Mouse (Mus musculus) intestine, embryonic 15.5 days (tissue): ENCODE measurements at regions not wholly inside any gene's neighbourhood (a gene's known extent, or its start where the extent isn't known, plus 50 kb on each side); places are given as distances from the start of the nearest gene placed in this dataset.
"Not testable (repeated sequence)": the region's sequence is repeated elsewhere in the genome, so short reads cannot be mapped to it uniquely, and the experiment has no call there.

Experiments used
- ATAC-seq: fragments of 200-750 bp; cut with Nextera tagmentation; 2 replicates; pipeline ENCODE4 v1.8.0; 2017; ENCODE audit warnings: moderate TSS enrichment, moderate library complexity
- H3K27ac ChIP-seq: fragments of 300-500 bp; sonication (generic); 2 replicates; pipeline ENCODE4 v1.5.1; 2015; ENCODE audit warnings: mild to moderate bottlenecking, inconsistent platforms
- H3K27me3 ChIP-seq: fragments of 300-500 bp; sonication (generic); replicated peaks from 2 replicates; pipeline ENCODE4 v1.6.1; 2015; ENCODE audit warnings: inconsistent platforms
- H3K36me3 ChIP-seq: fragments of 300-500 bp; sonication (generic); 2 replicates; pipeline ENCODE4 v1.6.1; 2015; ENCODE audit warnings: inconsistent platforms
- H3K4me1 ChIP-seq: fragments of 300-500 bp; sonication (generic); replicated peaks from 2 replicates; pipeline ENCODE4 v1.6.1; 2015; ENCODE audit warnings: inconsistent platforms
- H3K4me2 ChIP-seq: fragments of 300-500 bp; sonication (generic); replicated peaks from 2 replicates; pipeline ENCODE4 v1.6.1; 2015; ENCODE audit warnings: mild to moderate bottlenecking, inconsistent platforms
- H3K4me3 ChIP-seq: fragments of 300-500 bp; sonication (generic); replicated peaks from 2 replicates; pipeline ENCODE4 v1.5.1; 2015; ENCODE audit warnings: inconsistent platforms
- H3K9ac ChIP-seq: fragments of 300-500 bp; sonication (generic); 2 replicates; pipeline ENCODE4 v1.6.1; 2015; ENCODE audit warnings: inconsistent platforms
- H3K9me3 ChIP-seq: fragments of 300-500 bp; sonication (generic); 2 replicates; pipeline ENCODE4 v1.6.1; 2016; ENCODE audit warnings: inconsistent platforms
- WGBS: fragments of 180-500 bp; shearing (Covaris S2); methylation state at CpG from one replicate; pipeline ENCODE4 v1.1.7; 2015; 5-methylcytosine and 5-hydroxymethylcytosine counted together

- Histone ChIP-seq H3K4me3 (no peak overlapping the region), H3K36me3 (no peaks in the 10 kb centered on the region), H3K4me1 (0 out of 2 replicates have a peak, but pooled peaks cover 3% of the 10 kb centered on the region), H3K27ac (no peak overlapping the region), H3K27me3 (no peaks in the 10 kb centered on the region), H3K9ac (no peak overlapping the region), H3K4me2 (no peak overlapping the region), H3K9me3 (no peaks in the 10 kb centered on the region)
- ATAC-seq: no peak
- 64% methylated on average over 3 of the region's 3 CpGs for WGBS
These were observed 122.8 kb upstream of the Nebl start for GRCm38 (mm10) chr2:17854088-17854487.

GRCm38 (mm10) chr2:17853500-17854011, 122.3 kb upstream of the Nebl start:
- 54% methylated on average over 11 of the region's 11 CpGs for WGBS
- no peak overlapping the region for H3K27ac ChIP-seq
- no peak overlapping the region for H3K4me3 ChIP-seq
- H3K4me1 ChIP-seq: 0 out of 2 replicates have a peak, but pooled peaks cover 3% of the 10 kb centered on the region
- no peak for ATAC-seq
- no peaks in the 10 kb centered on the region for H3K36me3 ChIP-seq
- H3K27me3 ChIP-seq: no peaks in the 10 kb centered on the region
- H3K9me3 ChIP-seq: no peaks in the 10 kb centered on the region
- no peak overlapping the region for H3K4me2 ChIP-seq
- no peak overlapping the region for H3K9ac ChIP-seq

- H3K27me3 ChIP-seq: no peaks in the 10 kb centered on the region
- H3K9ac ChIP-seq: no peak overlapping the region
- H3K4me1 ChIP-seq: 0 out of 2 replicates have a peak, but pooled peaks cover 3% of the 10 kb centered on the region
- H3K9me3 ChIP-seq: no peaks in the 10 kb centered on the region
- ATAC-seq: peak; percentile 23; the same call in 1 of the 2 replicates
- no peak overlapping the region for H3K4me3 ChIP-seq
- no peaks in the 10 kb centered on the region for H3K36me3 ChIP-seq
- 16% methylated on average over 16 of the region's 16 CpGs for WGBS
- H3K4me2 ChIP-seq: peak overlapping the region; percentile 33
- H3K27ac ChIP-seq: no peak overlapping the region
These were observed 121.7 kb upstream of the Nebl start for GRCm38 (mm10) chr2:17852740-17853499.

- Histone ChIP-seq H3K36me3 (no peaks in the 10 kb centered on the region), H3K9me3 (no peaks in the 10 kb centered on the region), H3K27me3 (no peaks in the 10 kb centered on the region), H3K4me2 (no peak overlapping the region), H3K9ac (no peak overlapping the region), H3K27ac (no peak overlapping the region), H3K4me3 (no peak overlapping the region), H3K4me1 (0 out of 2 replicates have a peak, but pooled peaks cover 3% of the 10 kb centered on the region)
- no peak for ATAC-seq
- 94% methylated on average over 4 of the region's 4 CpGs for WGBS
These were observed 119.5 kb upstream of the Nebl start for GRCm38 (mm10) chr2:17850741-17851140.

- no peak overlapping the region for H3K9ac ChIP-seq
- no peaks in the 10 kb centered on the region for H3K27me3 ChIP-seq
- WGBS: 38% methylated on average over 4 of the region's 4 CpGs
- H3K36me3 ChIP-seq: no peaks in the 10 kb centered on the region
- ATAC-seq: no peak
- H3K4me2 ChIP-seq: no peak overlapping the region
- H3K4me3 ChIP-seq: no peak overlapping the region
- no peak overlapping the region for H3K27ac ChIP-seq
- H3K9me3 ChIP-seq: no peaks in the 10 kb centered on the region
- 0 out of 2 replicates have a peak, but pooled peaks cover 3% of the 10 kb centered on the region for H3K4me1 ChIP-seq
These were observed 118.0 kb upstream of the Nebl start for GRCm38 (mm10) chr2:17849267-17849666.

- not testable (repeated sequence) for ATAC-seq, H3K9ac ChIP-seq, H3K4me1 ChIP-seq, H3K36me3 ChIP-seq, H3K4me2 ChIP-seq, H3K4me3 ChIP-seq, H3K9me3 ChIP-seq, H3K27me3 ChIP-seq, H3K27ac ChIP-seq
- WGBS: 87% methylated on average over 5 of the region's 7 CpGs
These were observed 114.3 kb upstream of the Nebl start for GRCm38 (mm10) chr2:17845447-17846092.

GRCm38 (mm10) chr2:17844662-17845446, 113.6 kb upstream of the Nebl start:
- Histone ChIP-seq H3K9me3 (no peaks in the 10 kb centered on the region), H3K36me3 (no peaks in the 10 kb centered on the region), H3K4me2 (no peak overlapping the region), H3K27ac (no peak overlapping the region), H3K27me3 (no peaks in the 10 kb centered on the region), H3K9ac (no peak overlapping the region), H3K4me1 (no peaks in the 10 kb centered on the region), H3K4me3 (no peak overlapping the region)
- 73% methylated on average over 8 of the region's 8 CpGs for WGBS
- no peak for ATAC-seq

GRCm38 (mm10) chr2:17841963-17842362, 110.7 kb upstream of the Nebl start:
- Histone ChIP-seq H3K9ac (no peak overlapping the region), H3K27ac (no peak overlapping the region), H3K4me3 (no peak overlapping the region), H3K9me3 (no peaks in the 10 kb centered on the region), H3K27me3 (no peaks in the 10 kb centered on the region), H3K4me1 (no peaks in the 10 kb centered on the region), H3K36me3 (no peaks in the 10 kb centered on the region), H3K4me2 (no peak overlapping the region)
- ATAC-seq: no peak
- 41% methylated on average over 3 of the region's 3 CpGs for WGBS

- Histone ChIP-seq H3K36me3 (no peaks in the 10 kb centered on the region), H3K27me3 (no peaks in the 10 kb centered on the region), H3K9ac (no peak overlapping the region), H3K9me3 (no peaks in the 10 kb centered on the region), H3K4me1 (no peaks in the 10 kb centered on the region), H3K4me2 (no peak overlapping the region), H3K4me3 (no peak overlapping the region), H3K27ac (no peak overlapping the region)
- ATAC-seq: no peak
- 91% methylated on average over 2 of the region's 2 CpGs for WGBS
These were observed 110.3 kb upstream of the Nebl start for GRCm38 (mm10) chr2:17841546-17841945.

- WGBS: 78% methylated on average over 4 of the region's 4 CpGs
- H3K27ac ChIP-seq: no peak overlapping the region
- no peak for ATAC-seq
- H3K4me3 ChIP-seq: no peak overlapping the region
- no peaks in the 10 kb centered on the region for H3K9me3 ChIP-seq
- no peaks in the 10 kb centered on the region for H3K4me1 ChIP-seq
- H3K27me3 ChIP-seq: no peaks in the 10 kb centered on the region
- no peak overlapping the region for H3K9ac ChIP-seq
- H3K36me3 ChIP-seq: no peaks in the 10 kb centered on the region
- no peak overlapping the region for H3K4me2 ChIP-seq
These were observed 109.8 kb upstream of the Nebl start for GRCm38 (mm10) chr2:17840941-17841498.

- no peaks in the 10 kb centered on the region for H3K27me3 ChIP-seq
- no peaks in the 10 kb centered on the region for H3K9me3 ChIP-seq
- no peak overlapping the region for H3K4me2 ChIP-seq
- no peak overlapping the region for H3K9ac ChIP-seq
- H3K4me1 ChIP-seq: no peaks in the 10 kb centered on the region
- H3K36me3 ChIP-seq: no peaks in the 10 kb centered on the region
- H3K4me3 ChIP-seq: no peak overlapping the region
- 83% methylated on average over 4 of the region's 4 CpGs for WGBS
- no peak for ATAC-seq
- H3K27ac ChIP-seq: no peak overlapping the region
These were observed 108.4 kb upstream of the Nebl start for GRCm38 (mm10) chr2:17839649-17840048.
